Mouse (Mus musculus): ENCODE measurements at regions not wholly inside any gene's neighbourhood (a gene's known extent, or its start where the extent isn't known, plus 50 kb on each side); places are given as distances from the start of the nearest gene placed in this dataset.
"Not testable (repeated sequence)": the region's sequence is repeated elsewhere in the genome, so short reads cannot be mapped to it uniquely, and the experiment has no call there.

DNA sequence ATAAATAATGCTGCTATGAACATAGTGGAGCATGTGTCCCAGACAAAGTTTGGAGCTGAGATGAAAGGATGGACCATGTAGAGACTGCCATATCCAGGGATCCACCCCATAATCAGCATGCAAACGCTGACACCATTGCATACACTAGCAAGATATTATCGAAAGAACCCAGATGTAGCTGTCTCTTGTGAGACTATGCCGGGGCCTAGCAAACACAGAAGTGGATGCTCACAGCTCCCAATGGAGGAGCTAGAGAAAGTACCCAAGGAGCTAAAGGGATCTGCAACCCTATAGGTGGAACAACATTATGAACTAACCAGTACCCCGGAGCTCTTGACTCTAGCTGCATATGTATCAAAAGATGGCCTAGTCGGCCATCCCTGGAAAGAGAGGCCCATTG lies 194.9 kb downstream of the Gm31371 start:
- not testable (repeated sequence) for H3K9me3 ChIP-seq (ENCODE audit: control insufficient read depth, low read length); H3K4me3 ChIP-seq (replicated peaks); H3K36me3 ChIP-seq (ENCODE audit: control insufficient read depth); H3K27me3 ChIP-seq (ENCODE audit: control insufficient read depth); H3K4me1 ChIP-seq (ENCODE audit: control insufficient read depth)

DNA sequence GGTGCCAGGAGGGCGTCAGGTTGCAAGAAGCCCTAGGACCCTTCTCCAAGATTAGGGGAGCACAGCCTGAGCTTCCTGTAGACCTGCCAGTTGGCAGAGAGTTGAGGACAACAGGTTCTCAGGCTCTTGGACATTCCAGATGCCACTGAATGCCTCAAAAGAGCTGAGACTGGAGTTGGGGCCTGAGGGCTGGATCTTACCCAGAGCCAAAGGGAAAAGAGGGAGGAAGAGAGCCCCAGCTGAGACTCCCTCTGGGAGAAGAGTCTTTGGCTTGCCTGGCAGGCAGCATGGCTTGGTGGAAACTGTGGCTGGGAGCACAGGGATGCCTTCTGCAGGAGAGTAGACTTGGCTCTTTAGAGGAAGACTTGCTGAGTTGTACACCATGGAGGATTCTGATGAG lies 197.0 kb downstream of the Gm31371 start:
- not testable (repeated sequence) for H3K4me3 ChIP-seq (replicated peaks); H3K4me1 ChIP-seq (ENCODE audit: control insufficient read depth); H3K9me3 ChIP-seq (ENCODE audit: control insufficient read depth, low read length); H3K36me3 ChIP-seq (ENCODE audit: control insufficient read depth); H3K27me3 ChIP-seq (ENCODE audit: control insufficient read depth)

DNA sequence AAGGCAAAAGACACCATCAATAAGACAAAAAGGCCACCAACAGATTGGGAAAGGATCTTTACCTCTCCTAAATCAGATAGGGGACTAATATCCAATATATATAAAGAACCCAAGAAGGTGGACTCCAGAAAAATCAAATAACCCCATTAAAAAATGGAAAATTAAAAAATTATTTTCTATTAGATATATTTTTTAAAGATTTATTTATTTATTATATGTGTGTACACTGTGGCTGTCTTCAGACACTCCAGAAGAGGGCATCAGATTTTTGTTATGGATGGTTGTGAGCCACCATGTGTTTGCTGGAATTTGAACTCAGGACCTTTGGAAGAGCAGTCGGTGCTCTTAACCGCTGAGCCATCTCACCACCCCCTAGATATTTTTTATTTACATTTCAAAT lies 199.2 kb downstream of the Gm31371 start:
- H3K27me3 ChIP-seq (ENCODE audit: control insufficient read depth), result not testable (repeated sequence)

DNA sequence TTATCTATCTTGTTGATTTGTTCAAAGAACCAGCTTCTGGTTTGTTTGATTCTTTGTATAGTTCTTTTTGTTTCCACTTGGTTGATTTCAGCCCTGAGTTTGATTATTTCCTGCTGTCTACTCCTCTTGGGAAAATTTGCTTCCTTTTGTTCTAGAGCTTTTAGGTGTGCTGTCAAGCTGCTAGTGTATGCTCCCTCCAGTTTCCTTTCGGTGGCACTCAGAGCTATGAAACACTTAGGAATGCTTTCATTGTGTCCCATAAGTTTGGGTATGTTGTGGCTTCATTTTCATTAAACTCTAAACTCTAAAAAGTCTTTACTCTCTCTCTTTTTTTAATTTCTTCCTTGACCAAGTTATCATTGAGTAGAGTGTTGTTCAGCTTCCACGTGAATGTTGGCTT lies 204.0 kb downstream of the Gm31371 start:
- H3K4me3 ChIP-seq (replicated peaks); H3K36me3 ChIP-seq (ENCODE audit: control insufficient read depth); H3K9me3 ChIP-seq (ENCODE audit: control insufficient read depth, low read length); H3K4me1 ChIP-seq (ENCODE audit: control insufficient read depth); H3K27me3 ChIP-seq (ENCODE audit: control insufficient read depth): not testable (repeated sequence)

More for the DNA sequence above, 199.2 kb downstream of the Gm31371 start:
- not testable (repeated sequence) for H3K36me3 ChIP-seq (ENCODE audit: control insufficient read depth); H3K4me1 ChIP-seq (ENCODE audit: control insufficient read depth); H3K4me3 ChIP-seq (replicated peaks); H3K9me3 ChIP-seq (ENCODE audit: control insufficient read depth, low read length)

DNA sequence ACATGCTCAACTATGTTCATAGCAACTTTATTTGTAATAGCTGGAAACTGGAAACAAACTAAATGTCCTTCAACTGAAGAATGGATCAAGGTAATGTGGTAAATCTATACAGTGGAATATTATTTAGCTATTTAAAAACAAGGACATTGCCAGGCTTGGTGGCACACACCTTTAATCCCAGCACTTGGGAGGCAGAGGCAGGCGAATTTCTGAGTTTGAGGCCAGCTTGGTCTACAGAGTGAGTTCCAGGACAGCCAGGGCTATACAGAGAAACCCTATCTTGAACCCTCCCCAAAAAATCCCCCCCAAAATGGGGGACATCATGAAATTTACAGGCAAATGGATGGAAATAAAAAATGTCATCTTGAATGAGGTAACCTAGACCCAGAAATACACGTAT lies 213.6 kb downstream of the Gm31371 start:
- not testable (repeated sequence) for H3K36me3 ChIP-seq (ENCODE audit: control insufficient read depth); H3K27me3 ChIP-seq (ENCODE audit: control insufficient read depth); H3K9me3 ChIP-seq (ENCODE audit: control insufficient read depth, low read length); H3K4me1 ChIP-seq (ENCODE audit: control insufficient read depth); H3K4me3 ChIP-seq (replicated peaks)

DNA sequence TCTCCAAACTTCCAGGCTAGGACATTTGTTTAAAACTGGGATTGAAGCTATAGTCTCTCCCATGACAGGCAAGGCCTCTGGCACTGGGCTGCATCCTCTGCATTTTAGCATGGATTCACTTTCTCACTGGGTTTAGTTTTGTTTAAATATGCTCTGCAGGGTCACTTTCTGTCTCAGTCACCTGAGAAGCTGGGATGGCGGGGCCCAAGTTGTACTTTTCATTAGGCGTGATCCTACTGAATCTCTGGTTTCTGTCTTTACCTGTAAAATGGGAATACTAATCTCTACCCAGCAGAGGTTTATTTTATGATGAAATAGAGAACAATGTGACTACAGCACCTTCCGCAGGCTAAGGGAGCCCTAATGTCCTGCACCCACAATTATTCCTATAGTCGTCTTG lies 216.4 kb downstream of the Gm31371 start:
- H3K36me3 ChIP-seq (ENCODE audit: control insufficient read depth); H3K9me3 ChIP-seq (ENCODE audit: control insufficient read depth, low read length); H3K4me1 ChIP-seq (ENCODE audit: control insufficient read depth); H3K27me3 ChIP-seq (ENCODE audit: control insufficient read depth); H3K4me3 ChIP-seq (replicated peaks): not testable (repeated sequence)

DNA sequence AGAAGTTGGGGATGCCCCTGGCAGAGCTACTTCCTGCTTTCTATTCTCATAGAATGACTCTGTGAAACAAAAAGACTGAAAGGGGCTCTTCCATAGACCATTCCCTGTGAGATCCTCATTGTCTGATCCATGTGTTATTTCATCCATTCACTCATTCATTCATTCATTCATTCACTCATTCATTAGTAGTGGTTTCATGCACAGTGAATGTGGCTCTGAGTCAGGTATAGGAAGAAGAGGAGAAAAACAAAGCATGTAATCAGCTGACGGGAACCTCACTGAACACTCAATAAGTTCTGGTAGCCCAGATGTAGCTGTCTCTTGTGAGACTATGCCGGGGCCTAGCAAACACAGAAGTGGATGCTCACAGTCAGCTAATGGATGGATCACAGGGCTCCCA lies 217.0 kb downstream of the Gm31371 start:
- H3K36me3 ChIP-seq (ENCODE audit: control insufficient read depth); H3K27me3 ChIP-seq (ENCODE audit: control insufficient read depth); H3K4me1 ChIP-seq (ENCODE audit: control insufficient read depth); H3K4me3 ChIP-seq (replicated peaks); H3K9me3 ChIP-seq (ENCODE audit: control insufficient read depth, low read length): not testable (repeated sequence)

DNA sequence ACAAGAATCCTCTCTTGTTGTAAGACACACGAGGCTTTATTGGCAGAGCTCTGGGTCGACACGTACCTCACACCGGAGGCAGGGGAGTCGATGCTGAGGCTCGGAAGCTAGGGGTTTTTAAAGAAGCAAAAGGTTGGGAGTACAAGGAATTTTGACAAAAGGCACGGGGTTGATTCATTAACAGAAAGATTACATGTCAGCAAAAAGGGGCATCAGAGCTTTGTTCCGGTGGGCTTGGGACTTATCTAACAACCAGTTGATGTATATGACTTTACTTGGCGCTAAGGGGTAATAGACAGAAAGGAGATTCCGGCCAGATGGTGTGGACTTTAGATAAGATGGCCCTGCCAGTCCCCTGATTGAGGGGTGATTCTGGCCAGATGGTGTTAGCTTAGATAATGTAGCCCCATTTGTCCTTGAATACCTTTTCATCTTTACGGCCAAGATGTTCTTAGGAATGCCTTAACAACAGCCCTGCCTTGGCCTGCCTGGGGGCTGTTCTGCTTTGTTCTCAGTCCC lies 218.3 kb downstream of the Gm31371 start:
- not testable (repeated sequence) for H3K36me3 ChIP-seq (ENCODE audit: control insufficient read depth); H3K9me3 ChIP-seq (ENCODE audit: control insufficient read depth, low read length); H3K27me3 ChIP-seq (ENCODE audit: control insufficient read depth); H3K4me3 ChIP-seq (replicated peaks); H3K4me1 ChIP-seq (ENCODE audit: control insufficient read depth)

DNA sequence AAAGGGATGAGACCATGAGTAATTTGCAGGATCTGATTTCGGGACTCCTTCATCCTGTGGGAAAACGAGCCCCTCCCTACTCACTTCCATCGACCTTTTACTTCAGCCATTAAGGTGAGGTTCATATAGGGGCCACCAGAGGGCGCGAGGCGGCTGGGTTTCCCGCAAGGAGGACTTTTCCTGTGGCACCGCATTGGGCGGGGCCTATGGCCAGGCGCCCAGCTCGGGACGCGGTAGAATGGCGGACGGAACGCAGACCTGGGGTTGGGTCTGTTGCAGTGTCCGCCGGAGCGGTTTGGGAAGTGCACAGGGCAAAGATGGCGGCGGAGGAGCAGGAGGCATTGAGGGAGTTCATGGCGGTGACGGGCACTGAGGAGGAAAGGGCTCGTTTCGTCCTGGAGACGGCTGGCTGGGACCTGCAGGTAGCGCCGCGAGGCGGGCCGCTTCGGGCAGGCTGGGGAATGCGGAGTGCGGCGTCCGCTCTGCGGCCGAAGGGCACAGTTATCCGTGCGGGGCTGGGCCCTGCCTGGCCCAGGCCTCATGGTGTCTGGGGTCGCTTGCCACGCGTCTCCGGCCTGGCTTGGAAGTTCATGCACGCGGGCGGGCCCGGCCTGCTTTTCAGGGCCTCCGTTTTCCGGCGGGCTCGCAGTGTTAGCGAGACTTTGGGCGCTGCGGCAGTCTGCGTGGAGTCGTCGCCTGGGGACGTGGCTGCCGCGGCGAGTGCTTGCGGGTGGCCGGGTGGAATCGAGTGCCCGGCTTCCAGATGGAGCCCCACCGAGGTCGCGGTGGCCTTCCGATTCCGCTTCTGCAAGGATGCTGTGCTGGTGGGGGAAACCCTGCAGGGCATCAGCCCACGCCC lies 219.1 kb downstream of the Gm31371 start:
- not testable (repeated sequence) for H3K9me3 ChIP-seq (ENCODE audit: control insufficient read depth, low read length); H3K27me3 ChIP-seq (ENCODE audit: control insufficient read depth); H3K36me3 ChIP-seq (ENCODE audit: control insufficient read depth); H3K4me1 ChIP-seq (ENCODE audit: control insufficient read depth)
- peak overlapping the region; percentile 48 for H3K4me3 ChIP-seq (replicated peaks)

DNA sequence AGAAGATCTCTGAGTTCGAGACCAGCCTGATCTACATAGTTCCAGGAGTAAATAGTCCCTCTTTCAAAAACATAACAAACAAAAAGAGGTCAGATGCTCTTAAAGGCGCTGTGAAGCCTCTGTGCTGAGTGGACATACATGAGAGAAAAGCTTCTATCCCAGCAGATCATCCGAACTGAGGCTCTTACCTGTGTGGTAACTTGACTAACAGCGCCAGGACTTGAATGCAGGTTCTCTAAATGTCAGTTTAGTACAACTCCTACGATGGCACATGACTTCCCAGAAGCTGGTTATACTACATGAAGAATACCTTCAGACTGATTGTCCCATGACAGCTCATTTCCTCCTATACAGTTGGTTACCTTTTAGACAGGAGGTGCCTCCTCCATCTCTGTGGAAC lies 220.4 kb downstream of the Gm31371 start:
- not testable (repeated sequence) for H3K4me3 ChIP-seq (replicated peaks); H3K36me3 ChIP-seq (ENCODE audit: control insufficient read depth); H3K9me3 ChIP-seq (ENCODE audit: control insufficient read depth, low read length); H3K4me1 ChIP-seq (ENCODE audit: control insufficient read depth); H3K27me3 ChIP-seq (ENCODE audit: control insufficient read depth)

DNA sequence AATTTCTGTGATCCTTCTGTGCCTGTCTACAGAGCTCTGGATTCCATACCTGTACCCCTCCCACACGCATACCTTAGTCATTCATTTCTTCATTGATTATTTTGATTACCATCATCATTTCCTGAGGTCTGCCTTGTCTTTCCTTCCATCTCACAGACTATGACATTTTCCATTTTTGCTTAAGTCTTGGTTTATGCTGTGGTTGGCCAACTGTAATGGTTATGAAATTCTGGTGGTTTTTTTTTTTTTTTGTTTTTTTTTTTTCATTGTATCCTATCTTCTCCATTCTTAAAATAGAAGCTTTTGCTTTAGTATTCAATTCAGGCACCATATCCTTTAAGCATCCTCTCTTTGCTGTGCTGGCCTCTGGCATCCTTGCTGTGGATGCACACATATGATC lies 227.4 kb downstream of the Gm15319 start:
- not testable (repeated sequence) for H3K27me3 ChIP-seq (ENCODE audit: control insufficient read depth); H3K9me3 ChIP-seq (ENCODE audit: control insufficient read depth, low read length); H3K36me3 ChIP-seq (ENCODE audit: control insufficient read depth); H3K4me1 ChIP-seq (ENCODE audit: control insufficient read depth); H3K4me3 ChIP-seq (replicated peaks)

DNA sequence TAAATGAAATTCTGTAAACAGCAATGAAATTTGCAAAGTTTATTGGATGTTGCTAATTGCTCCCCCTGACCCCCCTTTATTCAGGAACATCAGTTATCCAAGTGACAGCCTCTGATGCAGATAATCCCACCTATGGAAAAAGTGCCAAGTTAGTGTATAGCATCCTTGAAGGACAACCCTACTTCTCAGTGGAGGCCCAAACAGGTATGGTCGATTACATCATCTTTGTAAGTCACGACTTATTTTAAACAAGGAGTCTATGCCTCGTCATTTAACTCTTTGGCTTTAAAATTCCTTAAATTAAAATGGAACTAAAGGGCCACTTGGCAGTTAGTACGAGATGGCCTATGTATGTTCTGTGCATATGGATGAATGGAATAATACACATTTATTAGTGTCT lies 217.6 kb downstream of the Gm15319 start:
- H3K36me3 ChIP-seq (ENCODE audit: control insufficient read depth); H3K4me1 ChIP-seq (ENCODE audit: control insufficient read depth); H3K9me3 ChIP-seq (ENCODE audit: control insufficient read depth, low read length); H3K27me3 ChIP-seq (ENCODE audit: control insufficient read depth); H3K4me3 ChIP-seq (replicated peaks): not testable (repeated sequence)

DNA sequence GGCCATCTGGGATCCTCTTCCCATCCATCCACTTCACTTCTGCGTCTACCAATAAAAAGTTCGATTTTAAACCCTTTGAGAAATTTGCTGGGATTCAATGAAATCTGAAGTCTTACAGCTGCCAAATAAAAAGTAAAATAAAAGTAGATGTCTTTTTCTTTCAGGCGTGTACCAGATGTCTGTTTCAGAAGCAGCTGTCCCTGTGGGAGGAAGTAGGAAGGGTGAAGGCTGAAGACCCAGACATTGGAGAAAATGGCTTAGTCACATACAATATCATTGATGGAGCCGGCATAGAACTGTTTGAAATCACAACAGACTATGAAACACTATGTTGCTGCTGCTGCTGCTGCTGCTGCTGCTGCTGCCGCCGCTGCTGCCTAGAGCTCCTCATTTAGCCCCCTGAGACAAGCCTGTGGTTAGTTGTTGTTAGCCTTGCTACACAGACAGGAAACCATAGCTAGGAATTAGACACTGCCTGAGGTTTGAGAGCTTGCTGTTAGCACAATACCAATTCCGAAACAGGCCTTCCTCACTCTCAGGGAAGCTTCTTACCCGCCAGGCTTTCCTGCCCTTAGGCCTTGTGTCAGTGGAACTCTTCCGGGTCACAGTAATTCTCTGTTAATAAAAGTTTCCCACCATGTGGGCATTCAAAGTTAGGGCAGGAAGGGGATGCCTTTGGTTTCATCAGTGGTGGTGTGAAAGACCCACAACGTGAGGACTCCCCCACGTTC lies 211.5 kb downstream of the Gm15319 start:
- not testable (repeated sequence) for H3K36me3 ChIP-seq (ENCODE audit: control insufficient read depth); H3K27me3 ChIP-seq (ENCODE audit: control insufficient read depth); H3K4me1 ChIP-seq (ENCODE audit: control insufficient read depth); H3K4me3 ChIP-seq (replicated peaks); H3K9me3 ChIP-seq (ENCODE audit: control insufficient read depth, low read length)

DNA sequence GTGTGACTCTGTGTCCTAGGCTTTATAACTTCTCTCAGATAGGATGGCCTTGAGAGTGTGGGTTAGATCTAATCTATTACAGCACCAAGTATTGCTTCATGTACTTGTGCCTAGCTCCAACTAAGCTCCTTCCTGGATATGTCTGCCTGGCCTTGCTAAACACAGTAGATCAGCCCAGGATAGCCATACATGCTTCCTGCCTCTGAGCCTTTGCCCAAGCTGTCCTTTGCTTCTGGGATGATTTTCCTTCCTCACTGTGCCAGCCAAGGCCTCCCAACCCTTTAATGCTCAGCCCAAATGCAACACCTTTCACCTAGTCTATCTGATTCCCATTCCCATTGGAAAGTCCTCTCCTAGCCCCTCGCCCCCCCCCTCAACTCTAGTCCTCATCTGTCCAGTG lies 208.9 kb downstream of the Gm15319 start:
- not testable (repeated sequence) for H3K4me3 ChIP-seq (replicated peaks); H3K9me3 ChIP-seq (ENCODE audit: control insufficient read depth, low read length); H3K27me3 ChIP-seq (ENCODE audit: control insufficient read depth); H3K36me3 ChIP-seq (ENCODE audit: control insufficient read depth); H3K4me1 ChIP-seq (ENCODE audit: control insufficient read depth)
